Mouse (Mus musculus): ENCODE results near the gene Usp29. TPM values are rescaled to one million over a fixed set of nuclear protein-coding genes. Genes with fewer than 3 reads are reported as not detected.
"Not testable (repeated sequence)": the region's sequence is repeated elsewhere in the genome, so short reads cannot be mapped to it uniquely, and the experiment has no call there.

Gene Usp29
- polyA plus RNA-seq, 1 experiment from 2014 or later: 32.0 TPM

DNA sequence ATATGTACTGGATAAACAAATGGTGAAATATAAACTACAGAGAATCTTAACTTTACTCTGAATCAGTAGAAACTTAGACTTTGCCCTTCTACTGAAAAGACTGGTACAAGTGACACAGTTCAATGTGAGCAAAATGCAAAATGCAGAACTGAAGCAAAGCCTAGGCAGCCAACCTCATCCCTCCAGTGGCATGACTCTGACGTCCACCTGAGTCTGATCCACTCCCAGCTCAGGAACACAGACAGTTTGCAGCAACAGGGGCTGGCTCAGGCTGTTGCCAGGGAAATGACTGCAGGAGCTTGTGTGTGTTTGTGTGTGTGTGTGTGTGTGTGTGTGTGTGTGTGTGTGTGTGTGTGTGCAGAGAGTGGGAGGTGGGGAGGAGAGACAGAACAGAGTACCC, 147.8 kb downstream of the Usp29 start:
- 69% methylated on average over 1 of the region's 1 CpGs for WGBS
- H3K4me2 ChIP-seq (ENCODE audit: low read length): no peak overlapping the region
- no peaks in the 10 kb centered on the region for H3K9me3 ChIP-seq (ENCODE audit: control insufficient read depth, low read length)
- no peaks in the 10 kb centered on the region for H3K27me3 ChIP-seq (replicated peaks; ENCODE audit: control insufficient read depth, insufficient read depth, low read length)
- no peak for ATAC-seq
- no peaks in the 10 kb centered on the region for H3K36me3 ChIP-seq (ENCODE audit: control insufficient read depth, insufficient read depth)
- no peak overlapping the region for H3K4me3 ChIP-seq (replicated peaks; ENCODE audit: low read length)
- no peak overlapping the region for H3K27ac ChIP-seq (ENCODE audit: low read length)
- H3K9ac ChIP-seq (replicated peaks; ENCODE audit: low read depth, low read length): no peak overlapping the region
- peaks cover 3% of the 10 kb centered on the region for H3K4me1 ChIP-seq (replicated peaks; ENCODE audit: control insufficient read depth, insufficient read depth, low read length)

DNA sequence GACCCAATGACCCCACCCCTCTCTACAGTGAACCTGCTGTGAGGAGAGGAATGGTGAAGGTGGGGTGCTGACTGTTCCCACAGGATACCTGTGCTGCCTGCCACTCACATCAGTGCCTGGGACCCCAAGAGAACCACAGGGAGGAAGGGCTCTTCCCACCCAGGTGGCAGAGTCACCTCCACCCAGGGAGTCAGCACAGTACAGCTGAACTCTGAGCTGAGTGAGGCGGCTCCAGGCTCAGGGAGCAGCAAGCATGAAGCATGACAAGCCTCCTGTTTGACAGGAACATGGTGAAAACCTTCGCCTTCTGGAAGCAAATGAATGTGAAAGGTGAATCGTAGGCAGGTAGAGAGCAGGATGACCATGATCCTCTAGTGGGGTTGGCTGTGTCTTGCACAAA, 148.5 kb downstream of the Usp29 start:
- not testable (repeated sequence) for ATAC-seq; H3K9me3 ChIP-seq (ENCODE audit: control insufficient read depth, low read length); H3K4me3 ChIP-seq (replicated peaks; ENCODE audit: low read length); H3K27me3 ChIP-seq (replicated peaks; ENCODE audit: control insufficient read depth, insufficient read depth, low read length); H3K36me3 ChIP-seq (ENCODE audit: control insufficient read depth, insufficient read depth); H3K9ac ChIP-seq (replicated peaks; ENCODE audit: low read depth, low read length); H3K4me1 ChIP-seq (replicated peaks; ENCODE audit: control insufficient read depth, insufficient read depth, low read length); H3K4me2 ChIP-seq (ENCODE audit: low read length); H3K27ac ChIP-seq (ENCODE audit: low read length)
- 90% methylated on average over 3 of the region's 3 CpGs for WGBS

DNA sequence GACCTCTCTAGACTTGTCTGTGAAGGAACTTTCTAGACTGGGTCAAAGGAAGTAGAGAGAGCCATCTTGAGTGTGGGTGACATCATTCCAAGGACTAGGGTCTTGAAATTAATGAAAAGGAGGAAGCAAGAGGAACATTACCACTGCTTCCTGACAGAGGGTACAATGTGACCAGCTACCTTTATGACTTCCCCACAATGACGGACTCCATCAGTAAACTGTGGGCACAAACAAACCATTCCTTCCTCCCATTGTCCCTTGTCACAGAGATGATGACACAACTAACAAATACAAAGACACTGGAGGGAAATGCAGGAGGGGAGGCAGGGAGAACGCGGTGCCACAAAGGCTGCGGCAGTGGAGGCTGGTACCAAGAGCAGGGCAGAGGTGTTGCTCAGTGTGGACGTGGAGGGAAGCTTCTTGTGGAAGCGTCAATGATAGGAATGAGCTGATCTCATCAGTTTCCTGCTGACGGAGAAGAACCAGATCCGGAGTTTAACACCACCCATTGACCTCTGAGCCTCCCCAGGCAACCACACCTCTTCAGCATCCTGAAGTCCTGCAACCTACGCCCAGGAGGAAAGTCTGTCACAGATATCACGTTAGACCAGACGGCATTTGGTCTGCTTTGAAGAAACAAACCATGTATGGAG, 149.3 kb downstream of the Usp29 start:
- Histone ChIP-seq H3K9me3 (ENCODE audit: control insufficient read depth, low read length) (no peaks in the 10 kb centered on the region), H3K4me3 (replicated peaks; ENCODE audit: low read length) (no peak overlapping the region), H3K27ac (ENCODE audit: low read length) (no peak overlapping the region), H3K4me2 (ENCODE audit: low read length) (no peak overlapping the region), H3K4me1 (replicated peaks; ENCODE audit: control insufficient read depth, insufficient read depth, low read length) (peaks cover 3% of the 10 kb centered on the region), H3K9ac (replicated peaks; ENCODE audit: low read depth, low read length) (no peak overlapping the region), H3K27me3 (replicated peaks; ENCODE audit: control insufficient read depth, insufficient read depth, low read length) (no peaks in the 10 kb centered on the region), H3K36me3 (ENCODE audit: control insufficient read depth, insufficient read depth) (no peaks in the 10 kb centered on the region)
- no peak for ATAC-seq
- WGBS: 91% methylated on average over 11 of the region's 11 CpGs

DNA sequence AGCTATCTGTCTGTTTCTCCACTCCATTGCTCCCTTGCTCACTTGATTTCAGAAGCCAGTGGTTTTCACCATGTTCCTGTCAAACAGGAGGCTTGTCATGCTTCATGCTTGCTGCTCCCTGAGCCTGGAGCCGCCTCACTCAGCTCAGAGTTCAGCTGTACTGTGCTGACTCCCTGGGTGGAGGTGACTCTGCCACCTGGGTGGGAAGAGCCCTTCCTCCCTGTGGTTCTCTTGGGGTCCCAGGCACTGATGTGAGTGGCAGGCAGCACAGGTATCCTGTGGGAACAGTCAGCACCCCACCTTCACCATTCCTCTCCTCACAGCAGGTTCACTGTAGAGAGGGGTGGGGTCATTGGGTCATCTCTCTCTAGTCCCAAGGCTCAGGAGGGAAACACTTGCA, 150.5 kb downstream of the Usp29 start:
- peak; percentile 23; the same call in 1 of the 2 replicates for ATAC-seq
- not testable (repeated sequence) for H3K9ac ChIP-seq (replicated peaks; ENCODE audit: low read depth, low read length); H3K9me3 ChIP-seq (ENCODE audit: control insufficient read depth, low read length); H3K27me3 ChIP-seq (replicated peaks; ENCODE audit: control insufficient read depth, insufficient read depth, low read length); H3K36me3 ChIP-seq (ENCODE audit: control insufficient read depth, insufficient read depth); H3K4me1 ChIP-seq (replicated peaks; ENCODE audit: control insufficient read depth, insufficient read depth, low read length); H3K4me2 ChIP-seq (ENCODE audit: low read length); H3K27ac ChIP-seq (ENCODE audit: low read length); H3K4me3 ChIP-seq (replicated peaks; ENCODE audit: low read length)
- WGBS: 100% methylated on average over 1 of the region's 1 CpGs

DNA sequence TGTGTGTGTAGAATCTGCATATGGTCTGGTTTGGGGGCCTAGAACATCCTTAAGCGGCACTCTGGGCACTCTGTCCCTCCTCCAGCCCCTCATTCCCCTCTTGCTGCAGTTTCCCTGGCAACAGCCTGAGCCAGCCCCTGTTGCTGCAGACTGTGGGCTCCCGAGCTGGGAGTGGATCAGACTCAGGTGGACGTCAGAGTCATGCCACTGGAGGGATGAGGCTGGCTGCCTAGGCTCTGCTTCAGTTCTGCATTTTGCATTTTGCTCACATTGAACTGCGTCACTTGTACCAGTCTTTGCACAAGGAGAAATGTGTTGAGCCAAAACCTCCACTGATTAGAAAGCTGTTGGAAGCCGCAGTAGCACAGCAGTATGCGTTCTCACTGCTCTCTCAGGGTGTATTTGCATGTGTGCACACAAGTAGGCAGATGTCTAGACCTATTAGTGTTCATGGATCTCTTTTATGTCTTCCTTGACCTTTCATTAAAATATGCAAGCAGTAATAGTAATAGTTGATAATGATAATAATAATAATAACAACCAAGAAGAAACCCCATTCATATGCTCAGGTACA, 151.2 kb downstream of the Usp29 start:
- Histone ChIP-seq H3K4me2 (ENCODE audit: low read length) (no peak overlapping the region), H3K27ac (ENCODE audit: low read length) (peak overlapping the region; percentile 28; the same call in 1 of the 2 replicates), H3K9me3 (ENCODE audit: control insufficient read depth, low read length) (no peaks in the 10 kb centered on the region), H3K4me3 (replicated peaks; ENCODE audit: low read length) (no peak overlapping the region), H3K36me3 (ENCODE audit: control insufficient read depth, insufficient read depth) (no peaks in the 10 kb centered on the region), H3K4me1 (replicated peaks; ENCODE audit: control insufficient read depth, insufficient read depth, low read length) (peaks cover 3% of the 10 kb centered on the region), H3K27me3 (replicated peaks; ENCODE audit: control insufficient read depth, insufficient read depth, low read length) (no peaks in the 10 kb centered on the region), H3K9ac (replicated peaks; ENCODE audit: low read depth, low read length) (no peak overlapping the region)
- ATAC-seq: peak; percentile 75
- 21% methylated on average over 6 of the region's 6 CpGs for WGBS

DNA sequence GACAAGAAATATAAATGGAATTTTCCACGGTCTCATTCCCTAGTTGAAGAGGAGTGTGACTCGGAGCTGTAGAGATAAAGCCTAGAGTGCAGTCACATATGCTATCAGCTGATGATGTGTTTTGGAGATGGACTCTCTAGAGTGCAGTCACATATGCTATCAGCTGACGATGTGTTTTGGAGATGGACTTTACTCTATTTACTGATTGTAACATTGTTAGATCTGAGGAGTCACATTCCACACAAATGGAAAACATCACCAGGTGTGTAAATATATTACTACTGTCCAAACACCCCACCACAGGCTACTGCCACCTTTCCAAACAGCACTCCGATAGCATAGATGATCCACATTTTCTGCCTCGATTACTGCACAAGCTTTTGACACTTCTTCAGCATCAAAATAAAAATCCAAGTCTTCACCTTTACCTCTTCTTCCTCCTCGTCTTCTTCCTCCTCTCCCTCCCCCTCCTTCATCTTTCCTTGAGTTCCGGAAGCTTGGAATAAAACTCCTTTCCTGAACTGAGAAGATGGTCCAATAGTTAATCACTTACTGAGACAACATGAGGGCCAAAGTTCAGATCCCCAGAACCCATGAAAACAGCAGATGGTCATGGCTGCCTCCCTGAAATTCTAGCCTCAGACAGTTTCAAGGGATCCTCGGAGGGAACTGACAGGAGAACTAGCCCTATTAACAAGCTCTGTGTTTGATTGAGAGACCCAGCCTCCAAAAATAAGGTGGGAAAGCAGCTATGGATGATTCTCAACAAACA, 153.2 kb downstream of the Usp29 start:
- peaks cover 3% of the 10 kb centered on the region for H3K4me1 ChIP-seq (replicated peaks; ENCODE audit: control insufficient read depth, insufficient read depth, low read length)
- no peaks in the 10 kb centered on the region for H3K36me3 ChIP-seq (ENCODE audit: control insufficient read depth, insufficient read depth)
- H3K9me3 ChIP-seq (ENCODE audit: control insufficient read depth, low read length): no peaks in the 10 kb centered on the region
- no peak overlapping the region for H3K4me3 ChIP-seq (replicated peaks; ENCODE audit: low read length)
- H3K27me3 ChIP-seq (replicated peaks; ENCODE audit: control insufficient read depth, insufficient read depth, low read length): no peaks in the 10 kb centered on the region
- WGBS: 89% methylated on average over 8 of the region's 8 CpGs
- ATAC-seq: no peak
- no peak overlapping the region for H3K4me2 ChIP-seq (ENCODE audit: low read length)
- H3K27ac ChIP-seq (ENCODE audit: low read length): no peak overlapping the region
- H3K9ac ChIP-seq (replicated peaks; ENCODE audit: low read depth, low read length): no peak overlapping the region

DNA sequence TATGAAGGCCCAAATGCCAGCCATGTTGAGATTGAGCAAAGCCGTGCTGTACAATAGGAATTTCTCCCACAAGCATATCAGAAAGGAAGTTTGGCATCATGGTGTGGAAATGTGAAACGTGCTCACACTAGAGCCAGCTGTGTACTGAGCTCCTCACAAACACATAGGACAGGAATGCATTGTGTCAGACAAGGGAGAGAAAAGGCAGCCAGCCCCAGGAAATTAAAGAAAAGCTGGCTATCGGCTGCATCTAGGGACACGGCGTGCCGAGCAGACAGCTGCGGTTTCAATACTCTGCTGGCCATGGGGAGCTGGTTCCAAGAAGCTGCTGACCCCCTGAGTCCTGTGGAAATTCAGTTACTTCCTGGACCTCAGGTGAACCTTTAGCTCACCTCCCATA, 155.0 kb downstream of the Usp29 start:
- no peaks in the 10 kb centered on the region for H3K27me3 ChIP-seq (replicated peaks; ENCODE audit: control insufficient read depth, insufficient read depth, low read length)
- no peak overlapping the region for H3K27ac ChIP-seq (ENCODE audit: low read length)
- 80% methylated on average over 7 of the region's 7 CpGs for WGBS
- no peaks in the 10 kb centered on the region for H3K36me3 ChIP-seq (ENCODE audit: control insufficient read depth, insufficient read depth)
- H3K4me3 ChIP-seq (replicated peaks; ENCODE audit: low read length): no peak overlapping the region
- no peak overlapping the region for H3K9ac ChIP-seq (replicated peaks; ENCODE audit: low read depth, low read length)
- no peak for ATAC-seq
- H3K9me3 ChIP-seq (ENCODE audit: control insufficient read depth, low read length): no peaks in the 10 kb centered on the region
- H3K4me2 ChIP-seq (ENCODE audit: low read length): no peak overlapping the region
- peaks cover 5% of the 10 kb centered on the region for H3K4me1 ChIP-seq (replicated peaks; ENCODE audit: control insufficient read depth, insufficient read depth, low read length)

DNA sequence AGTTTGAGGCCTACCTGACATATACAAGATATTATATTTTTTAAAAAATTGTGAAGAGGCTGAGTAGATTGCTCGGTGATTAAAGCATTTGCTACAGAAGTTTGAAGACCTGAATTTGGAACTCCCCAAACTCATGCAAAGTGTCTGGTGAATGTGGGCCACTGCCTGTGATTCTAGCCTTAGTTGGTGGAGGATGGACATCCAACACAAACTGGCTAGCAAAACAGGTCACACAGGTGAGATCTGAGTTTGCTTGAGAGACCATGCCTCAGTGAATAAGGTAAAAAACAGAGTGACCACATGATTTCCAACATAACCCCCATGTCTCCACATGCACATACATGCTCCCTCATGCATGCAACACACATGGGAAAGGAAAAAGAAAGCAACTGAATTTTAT, 156.5 kb downstream of the Usp29 start:
- H3K36me3 ChIP-seq (ENCODE audit: control insufficient read depth, insufficient read depth): no peaks in the 10 kb centered on the region
- no peak overlapping the region for H3K4me2 ChIP-seq (ENCODE audit: low read length)
- H3K9me3 ChIP-seq (ENCODE audit: control insufficient read depth, low read length): no peaks in the 10 kb centered on the region
- no peak overlapping the region for H3K9ac ChIP-seq (replicated peaks; ENCODE audit: low read depth, low read length)
- H3K27me3 ChIP-seq (replicated peaks; ENCODE audit: control insufficient read depth, insufficient read depth, low read length): no peaks in the 10 kb centered on the region
- no peak overlapping the region for H3K4me3 ChIP-seq (replicated peaks; ENCODE audit: low read length)
- peaks cover 7% of the 10 kb centered on the region; the same call in 1 of the 2 replicates for H3K4me1 ChIP-seq (replicated peaks; ENCODE audit: control insufficient read depth, insufficient read depth, low read length)
- ATAC-seq: no peak
- H3K27ac ChIP-seq (ENCODE audit: low read length): no peak overlapping the region
- WGBS: 95% methylated on average over 1 of the region's 1 CpGs

DNA sequence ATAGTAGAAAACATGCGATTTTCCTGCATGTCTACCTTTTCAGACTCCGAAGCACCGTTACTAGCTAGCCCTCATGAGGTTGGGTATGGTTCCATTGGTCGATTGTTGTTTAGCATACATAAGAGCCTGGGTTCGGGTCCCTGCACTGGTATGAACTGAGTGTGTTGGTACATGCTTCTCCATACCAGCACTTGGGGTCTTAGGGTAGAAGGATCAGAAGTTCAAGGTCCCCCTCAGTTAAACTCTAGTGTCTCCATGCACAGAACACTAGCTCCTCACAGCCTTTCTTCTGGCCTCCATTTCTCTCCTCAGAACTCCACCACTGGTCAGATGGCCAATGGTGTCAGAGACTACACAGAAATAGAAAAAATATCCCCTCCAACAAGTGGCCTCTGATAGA, 159.5 kb downstream of the Usp29 start:
- Histone ChIP-seq H3K4me2 (ENCODE audit: low read length) (no peak overlapping the region), H3K27me3 (replicated peaks; ENCODE audit: control insufficient read depth, insufficient read depth, low read length) (no peaks in the 10 kb centered on the region), H3K36me3 (ENCODE audit: control insufficient read depth, insufficient read depth) (no peaks in the 10 kb centered on the region), H3K4me3 (replicated peaks; ENCODE audit: low read length) (no peak overlapping the region), H3K9me3 (ENCODE audit: control insufficient read depth, low read length) (no peaks in the 10 kb centered on the region), H3K27ac (ENCODE audit: low read length) (no peak overlapping the region), H3K4me1 (replicated peaks; ENCODE audit: control insufficient read depth, insufficient read depth, low read length) (peaks cover 7% of the 10 kb centered on the region; the same call in 1 of the 2 replicates), H3K9ac (replicated peaks; ENCODE audit: low read depth, low read length) (no peak overlapping the region)
- WGBS: 95% methylated on average over 5 of the region's 5 CpGs
- no peak for ATAC-seq

All from forebrain, embryonic 16.5 days (tissue).